Mouse (Mus musculus) heart, embryonic 13.5 days (tissue): ENCODE results near the gene Nudt4. TPM values are rescaled to one million over a fixed set of nuclear protein-coding genes. Genes with fewer than 3 reads are reported as not detected.

Experiments
- microRNA-seq: library from miRNA; unstranded; fragments of <30 nt; microRNA quantifications from one replicate; pipeline ENCODE4, GENCODE M21; 2016
- polyA plus RNA-seq: library from polyadenylated mRNA; unstranded; fragments of >200 nt; fragmentation: Nextera tagmentation; extraction: Ambion mirVana; gene quantifications from 2 replicates; pipeline ENCODE4 v1.2.1, GENCODE M21; 2015

Gene Nudt4
- polyA plus RNA-seq, 1 experiment from 2014 or later = 107 TPM

Small RNAs within 50 kb of the gene (microRNA-seq; reads per million reads assigned to microRNA genes)
- gene Mir3058 = 17.3 reads per million, percentile 33 among the genes with 10 or more reads in this experiment

Other genes starting within 250 kb of the Nudt4 start
- gene Cradd, start 240.0 kb downstream of the Nudt4 start, polyA plus RNA-seq = 8.5 and 8.6 TPM in 2 replicates
- 43.6 and 45.2 TPM in 2 replicates for gene Socs2, start 147.0 kb downstream of the Nudt4 start, polyA plus RNA-seq
- gene Mrpl42, start 62.2 kb downstream of the Nudt4 start, polyA plus RNA-seq = 542 and 584 TPM in 2 replicates
- gene Ube2n, start 49.0 kb downstream of the Nudt4 start, polyA plus RNA-seq = 248 and 271 TPM in 2 replicates
- gene Anapc15-ps, start 109.3 kb upstream of the Nudt4 start, polyA plus RNA-seq = not detected in 2 replicates